Mouse (Mus musculus): ENCODE data around the gene Rnf25. TPM values are rescaled to one million over a fixed set of nuclear protein-coding genes. Genes with fewer than 3 reads are reported as not detected.

The Rnf25 gene
- polyA plus RNA-seq (2017; shearing (Covaris generic)), result 35.3 TPM

DNA sequence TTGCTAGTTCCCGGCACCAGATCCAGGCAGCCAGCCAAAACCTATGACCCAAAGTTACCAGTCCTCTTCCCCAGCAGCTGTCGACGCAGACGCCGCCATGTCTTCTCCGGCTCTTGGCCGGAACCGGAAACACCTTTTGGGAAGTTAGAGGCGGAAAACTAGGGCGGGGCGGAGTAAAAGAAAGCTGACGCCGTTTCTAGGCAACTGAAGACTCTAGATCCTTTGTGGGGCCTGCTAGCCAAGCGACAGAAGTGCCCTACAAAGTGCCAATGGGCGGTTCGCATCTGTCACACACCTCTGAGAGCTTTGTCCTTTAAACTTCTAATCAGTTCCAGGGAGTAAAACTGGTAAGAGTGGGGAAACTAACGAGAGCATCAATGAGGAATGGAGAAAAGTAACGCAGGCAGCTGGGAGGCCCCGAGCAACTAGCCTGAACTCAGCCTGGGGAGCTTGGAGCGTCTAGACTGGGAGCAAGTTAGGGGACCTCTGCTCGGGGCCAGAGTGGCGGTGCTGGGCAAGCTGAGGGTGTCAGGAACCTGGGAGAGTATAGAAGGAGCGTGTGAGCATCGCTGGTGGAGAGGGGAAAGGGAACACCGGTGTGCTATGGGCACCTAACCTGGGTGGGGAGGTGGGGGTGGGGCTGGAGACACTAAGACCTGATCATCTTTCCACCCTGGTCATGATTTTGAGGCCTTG lies at the start of gene Rnf25, which contains the start of gene Stk36:
Gene Rnf25, minus strand, starts transcription at position 131 of the 696 bp plus-strand sequence.
Gene Stk36, plus strand, starts transcription at position 179 of the 696 bp plus-strand sequence.

DNA sequence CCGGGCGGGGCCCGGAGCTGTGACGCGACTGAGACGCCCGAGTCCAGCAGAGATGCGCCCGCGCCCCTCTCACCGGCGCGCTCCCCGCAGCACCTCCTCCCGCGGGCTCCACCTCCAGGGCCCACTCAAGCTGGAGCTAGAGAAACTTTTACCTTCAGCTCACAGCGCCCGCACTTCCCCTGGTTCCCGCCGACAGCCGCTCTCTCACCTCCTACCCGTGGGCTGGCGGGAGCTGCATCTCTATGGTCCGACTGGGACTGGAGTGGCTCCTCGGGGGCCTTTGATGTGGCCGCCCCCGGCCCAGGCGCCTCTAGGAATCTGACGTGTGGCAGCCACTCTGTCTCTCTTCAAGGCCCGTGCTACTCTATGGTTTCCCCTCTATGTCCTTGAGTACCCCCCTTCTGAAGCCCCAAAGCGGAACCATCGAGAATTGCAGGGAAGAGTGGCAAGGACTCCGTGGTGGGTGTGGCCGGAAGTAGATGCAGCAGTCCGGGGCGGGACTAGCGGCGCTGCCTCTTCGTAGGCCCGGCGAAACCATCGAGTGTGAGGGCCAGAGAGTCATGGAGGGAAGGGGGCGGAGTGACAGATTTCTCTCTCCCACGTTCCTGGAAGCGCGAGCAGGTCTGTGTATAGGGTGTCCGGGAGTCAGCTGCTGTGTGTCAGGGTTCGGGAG lies 13.3 kb downstream of the Rnf25 start, which contains the start of the genes Zfp142 and Bcs1l:
Gene Zfp142, minus strand, starts transcription at position 474 of the 673 bp plus-strand sequence.
Gene Bcs1l, plus strand, starts transcription at position 517 of the 673 bp plus-strand sequence.

DNA sequence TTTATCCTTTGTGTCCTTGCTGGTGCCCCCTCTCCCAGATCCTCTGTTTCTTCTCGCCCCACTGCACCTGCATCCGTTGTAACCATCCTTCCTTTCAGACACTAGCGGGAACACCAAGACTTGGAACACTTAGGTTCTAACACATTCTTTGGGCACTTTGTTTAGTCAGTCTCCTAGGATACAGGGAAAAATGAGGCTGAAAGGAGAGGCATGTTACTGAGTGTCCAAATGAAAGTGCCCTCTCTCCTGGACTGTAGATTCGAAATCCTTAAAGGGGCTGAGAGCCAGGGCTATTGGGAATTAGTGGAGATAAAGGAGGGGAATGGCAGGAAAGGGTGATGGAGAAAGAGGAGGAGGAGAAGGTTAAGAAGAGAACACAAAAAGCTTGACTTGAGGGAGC lies 57.0 kb downstream of the Rnf25 start, which contains the start of gene Usp37:
Gene Usp37, minus strand, starts transcription at position 101 of the 400 bp plus-strand sequence.

Other genes with a start within 250 kb of the Rnf25 start
- 0.15 TPM for gene Catip, start 239.3 kb downstream of the Rnf25 start, polyA plus RNA-seq (2017; shearing (Covaris generic))
- 2.0 TPM for gene Slc11a1, start 226.2 kb downstream of the Rnf25 start, polyA plus RNA-seq (2017; shearing (Covaris generic))
- 8.3 TPM for gene Ctdsp1, start 209.9 kb downstream of the Rnf25 start, polyA plus RNA-seq (2017; shearing (Covaris generic))
- gene Vil1, start 192.0 kb downstream of the Rnf25 start, polyA plus RNA-seq (2017; shearing (Covaris generic)), result 0.24 TPM
- 37.2 TPM for gene Cnot9, start 95.3 kb downstream of the Rnf25 start, polyA plus RNA-seq (2017; shearing (Covaris generic))
- 0.65 TPM for gene Plcd4, start 58.5 kb downstream of the Rnf25 start, polyA plus RNA-seq (2017; shearing (Covaris generic))
- gene Usp37, start 57.1 kb downstream of the Rnf25 start, polyA plus RNA-seq (2017; shearing (Covaris generic)), result 21.0 TPM
- 19.9 TPM for gene Zfp142, start 13.2 kb downstream of the Rnf25 start, polyA plus RNA-seq (2017; shearing (Covaris generic))
- gene Bcs1l, start 13.1 kb downstream of the Rnf25 start, polyA plus RNA-seq (2017; shearing (Covaris generic)), result 16.0 TPM
- not detected for gene Stk36, start within 50 bp of the Rnf25 start, polyA plus RNA-seq (2017; shearing (Covaris generic))
- gene Ttll4, start 60.3 kb upstream of the Rnf25 start, polyA plus RNA-seq (2017; shearing (Covaris generic)), result 37.7 TPM
- not detected for gene Cyp27a1, start 112.2 kb upstream of the Rnf25 start, polyA plus RNA-seq (2017; shearing (Covaris generic))
- gene Prkag3, start 147.8 kb upstream of the Rnf25 start, polyA plus RNA-seq (2017; shearing (Covaris generic)), result not detected
- gene Wnt6, start 170.5 kb upstream of the Rnf25 start, polyA plus RNA-seq (2017; shearing (Covaris generic)), result not detected
- 0.29 TPM for gene Wnt10a, start 190.1 kb upstream of the Rnf25 start, polyA plus RNA-seq (2017; shearing (Covaris generic))